Mouse (Mus musculus) liver, embryonic 15.5 days (tissue): Measurements from ENCODE around the gene Gm3839. TPM values are rescaled to one million over a fixed set of nuclear protein-coding genes. Genes with fewer than 3 reads are reported as not detected.

Source experiments
- microRNA-seq: library from miRNA; unstranded; fragments of <30 nt; microRNA quantifications from one replicate; pipeline ENCODE4, GENCODE M21; 2016
- polyA plus RNA-seq: library from polyadenylated mRNA; unstranded; fragments of >200 nt; fragmentation: Nextera tagmentation; extraction: Ambion mirVana; gene quantifications from 2 replicates; pipeline ENCODE4 v1.2.1, GENCODE M21; 2015

The Gm3839 gene
- polyA plus RNA-seq, 1 experiment from 2014 or later: 0.82 TPM

Small RNAs within 50 kb of the gene (microRNA-seq; reads per million reads assigned to microRNA genes)
- not detected for gene Mir5124b

Other genes starting within 250 kb of the Gm3839 start
- gene Fhit, start 194.7 kb downstream of the Gm3839 start, polyA plus RNA-seq: 2.3 and 2.7 TPM in 2 replicates
- gene Ptprg, start 196.8 kb upstream of the Gm3839 start, polyA plus RNA-seq: 1.3 and 3.0 TPM in 2 replicates